ENCODE assay signal across 7 mouse cellular contexts in genomic region chr14:76503231-76503851, GRCm38 (mm10). TPM values are rescaled to one million over a fixed set of nuclear protein-coding genes. Genes with fewer than 3 reads are reported as not detected.
DNase-seq lines count a peak whose midpoint lies in the region; TF ChIP-seq lines count a peak whose summit lies in the region.

No protein-coding gene starts in this region.

- H3K79me2 ChIP-seq in macrophage (ENCODE audit: inconsistent target) = no peaks in the 10 kb centered on the region

- peak overlapping the region; percentile 100 for H3K27ac ChIP-seq in hindbrain, embryonic 10.5 days
- no peak overlapping the region for H3K27ac ChIP-seq in macrophage
- peak overlapping the region; percentile 50 for H3K27ac ChIP-seq in small intestine, adult 2 months (ENCODE audit: insufficient read depth, low read depth, low read length)

- no peaks in the 10 kb centered on the region for H3K9me3 ChIP-seq in E14TG2a.4 (ENCODE audit: low read length)
- no peaks in the 10 kb centered on the region for H3K9me3 ChIP-seq in hindbrain, embryonic 10.5 days

- peak; percentile 44 for DNase-seq in A20 (ENCODE audit: low read depth, low spot score)
- peak; percentile 71 for DNase-seq in embryo, embryonic 9.5 days (ENCODE audit: extremely low spot score)
- DNase-seq in hindbrain, embryonic 10.5 days (ENCODE audit: low spot score) = no peak
- no peak for DNase-seq in urinary bladder, postnatal 25 days (ENCODE audit: low spot score)

- WGBS in hindbrain, embryonic 10.5 days = 8% methylated on average over 13 of the region's 13 CpGs
- WGBS in macrophage (ENCODE audit: missing documents) = 18% methylated on average over 13 of the region's 13 CpGs
- WGBS in small intestine, adult 2 months = 8% methylated on average over 13 of the region's 13 CpGs

- H3K36me3 ChIP-seq in E14TG2a.4 (ENCODE audit: insufficient read depth, low read length) = peaks cover 23% of the 10 kb centered on the region
- peaks cover 22% of the 10 kb centered on the region for H3K36me3 ChIP-seq in hindbrain, embryonic 10.5 days
- H3K36me3 ChIP-seq in macrophage (ENCODE audit: inconsistent target) = no peaks in the 10 kb centered on the region
- peaks cover 17% of the 10 kb centered on the region for H3K36me3 ChIP-seq in small intestine, adult 2 months (ENCODE audit: control insufficient read depth, insufficient read depth, low read length)

- peak; percentile 28; the same call in 1 of the 2 replicates for TF ChIP-seq CTCF in E14TG2a.4 (conservative IDR thresholded peaks at IDR 0.05; ENCODE audit: low read length)
- no peak for TF ChIP-seq CTCF in small intestine, adult 2 months (IDR thresholded peaks at IDR 0.05; ENCODE audit: extremely low read depth, insufficient read length, insufficient replicate concordance, low read depth, low read length)

- peak overlapping the region; percentile 90 for H3K4me3 ChIP-seq in E14TG2a.4 (replicated peaks; ENCODE audit: low read length)
- peak overlapping the region; percentile 80 for H3K4me3 ChIP-seq in hindbrain, embryonic 10.5 days
- H3K4me3 ChIP-seq in macrophage (ENCODE audit: inconsistent target) = peak overlapping the region; percentile 37; the same call in 1 of the 2 replicates
- no peak overlapping the region for H3K4me3 ChIP-seq in small intestine, adult 2 months (ENCODE audit: low read depth, low read length)

- no peak for TF ChIP-seq POLR2A in small intestine, adult 2 months (IDR thresholded peaks at IDR 0.05; ENCODE audit: low read depth, low read length)

- H3K4me1 ChIP-seq in E14TG2a.4 (replicated peaks; ENCODE audit: low read depth, low read length) = peaks cover 42% of the 10 kb centered on the region
- H3K4me1 ChIP-seq in hindbrain, embryonic 10.5 days (replicated peaks) = peaks cover 44% of the 10 kb centered on the region
- peaks cover 7% of the 10 kb centered on the region for H3K4me1 ChIP-seq in small intestine, adult 2 months (ENCODE audit: control insufficient read depth, insufficient read depth, insufficient read length, low read length)

- H3K27me3 ChIP-seq in E14TG2a.4 (ENCODE audit: insufficient read depth, low read length) = no peaks in the 10 kb centered on the region
- no peaks in the 10 kb centered on the region for H3K27me3 ChIP-seq in hindbrain, embryonic 10.5 days (ENCODE audit: insufficient read depth, poor library complexity, severe bottlenecking)
- H3K27me3 ChIP-seq in small intestine, adult 2 months (ENCODE audit: control insufficient read depth, insufficient read depth, low read length) = no peaks in the 10 kb centered on the region

RNA-seq across cellular contexts. Expression of gene Serp2, which starts 53.3 kb away (rescaled TPM):
- polyA plus RNA-seq in hindbrain, embryonic 10.5 days (2016; fragmentation: Nextera tagmentation; extraction: Ambion mirVana) = 26.3 and 43.3 TPM in 2 replicates
- total RNA-seq in macrophage (2018; cell fraction: chromatin; rRNA removed) = not detected
- not detected for total RNA-seq in macrophage (2018; cell fraction: cytosol; rRNA removed)
- total RNA-seq in macrophage (2018; cell fraction: nucleus; rRNA removed) = not detected
- not detected in 3 replicates for polyA plus RNA-seq in macrophage (2018)
- 2.0 TPM in 2 replicates for polyA plus RNA-seq in small intestine, adult 2 months (2012; rRNA removed)

Comparison
In these comparisons a context has a peak if more than half of its experiments do, and no peak if none do; other contexts are left out.
1. DNase-seq: peak in A20 (single experiment) and embryo, embryonic 9.5 days (single experiment); none in hindbrain, embryonic 10.5 days (single experiment) and urinary bladder, postnatal 25 days (single experiment).